Mouse (Mus musculus): ENCODE results near the gene Sipa1l2.
"Not testable (repeated sequence)": the region's sequence is repeated elsewhere in the genome, so short reads cannot be mapped to it uniquely, and the experiment has no call there.

Gene Sipa1l2

GRCm38 (mm10) chr8:125395682-125396081, 173.9 kb downstream of the Sipa1l2 start:
- DNase-seq (ENCODE audit: low read depth) = not testable (repeated sequence)

- no peak for DNase-seq (ENCODE audit: low read depth)
These were observed 174.6 kb downstream of the Sipa1l2 start for GRCm38 (mm10) chr8:125395032-125395431.

GRCm38 (mm10) chr8:125391685-125392084, 177.9 kb downstream of the Sipa1l2 start:
- no peak for DNase-seq (ENCODE audit: low read depth)

DNA sequence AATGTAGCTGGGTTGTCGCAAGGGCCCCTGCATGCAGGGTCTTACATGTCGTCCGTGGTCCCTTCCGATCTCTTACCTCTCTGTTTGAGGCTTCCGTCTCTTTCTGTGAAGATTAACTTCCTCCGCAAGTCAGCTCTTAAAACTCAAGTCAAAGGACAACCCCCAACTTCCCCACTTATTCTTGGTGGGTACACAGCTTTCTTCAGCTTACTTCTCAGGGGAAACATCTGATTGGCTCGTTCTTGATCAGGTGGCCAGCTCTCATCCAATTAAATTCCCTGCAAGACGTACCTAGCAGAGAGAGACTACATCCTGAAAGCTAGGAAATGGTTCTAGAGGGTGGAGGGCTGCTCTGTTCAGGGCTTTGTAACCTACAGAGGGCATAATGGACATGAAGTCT, 178.3 kb downstream of the Sipa1l2 start:
- peak; percentile 89 for DNase-seq (ENCODE audit: low read depth)

- DNase-seq (ENCODE audit: low read depth) = no peak
These were observed 179.1 kb downstream of the Sipa1l2 start for GRCm38 (mm10) chr8:125390506-125390895.

GRCm38 (mm10) chr8:125389756-125390505, 179.7 kb downstream of the Sipa1l2 start:
- DNase-seq (ENCODE audit: low read depth) = no peak

DNA sequence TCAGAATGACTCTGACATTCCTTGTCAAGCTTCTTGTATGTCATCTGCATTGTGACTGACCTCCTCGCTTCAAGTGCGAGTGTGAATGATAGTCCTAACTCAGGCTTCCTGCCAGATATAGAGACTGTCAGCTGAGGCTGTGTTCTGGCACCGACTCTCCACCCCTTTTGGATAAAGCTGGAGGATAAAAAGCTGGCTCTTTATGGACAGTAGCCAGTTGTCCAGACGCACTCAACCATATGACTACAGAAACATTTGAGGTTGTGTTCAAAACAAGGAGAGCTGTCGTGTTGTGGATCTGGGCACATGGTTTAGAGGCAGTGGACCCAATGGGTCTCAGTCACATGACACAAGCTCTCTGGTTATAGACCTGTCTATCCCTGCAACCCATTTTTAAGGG, 180.3 kb downstream of the Sipa1l2 start:
- no peak for DNase-seq (ENCODE audit: low read depth)

- no peak for DNase-seq (ENCODE audit: low read depth)
These were observed 181.0 kb downstream of the Sipa1l2 start for GRCm38 (mm10) chr8:125388404-125389180.

- no peak for DNase-seq (ENCODE audit: low read depth)
These were observed 184.0 kb downstream of the Sipa1l2 start for GRCm38 (mm10) chr8:125385519-125386150.

GRCm38 (mm10) chr8:125384551-125385183, 184.9 kb downstream of the Sipa1l2 start:
- no peak for DNase-seq (ENCODE audit: low read depth)

- DNase-seq (ENCODE audit: low read depth) = no peak
These were observed 187.9 kb downstream of the Sipa1l2 start for GRCm38 (mm10) chr8:125381674-125382073.

GRCm38 (mm10) chr8:125379939-125380338, 189.7 kb downstream of the Sipa1l2 start:
- no peak for DNase-seq (ENCODE audit: low read depth)

GRCm38 (mm10) chr8:125379156-125379555, 190.5 kb downstream of the Sipa1l2 start:
- DNase-seq (ENCODE audit: low read depth) = no peak

GRCm38 (mm10) chr8:125377704-125378103, 191.9 kb downstream of the Sipa1l2 start:
- DNase-seq (ENCODE audit: low read depth) = peak; percentile 22

DNA sequence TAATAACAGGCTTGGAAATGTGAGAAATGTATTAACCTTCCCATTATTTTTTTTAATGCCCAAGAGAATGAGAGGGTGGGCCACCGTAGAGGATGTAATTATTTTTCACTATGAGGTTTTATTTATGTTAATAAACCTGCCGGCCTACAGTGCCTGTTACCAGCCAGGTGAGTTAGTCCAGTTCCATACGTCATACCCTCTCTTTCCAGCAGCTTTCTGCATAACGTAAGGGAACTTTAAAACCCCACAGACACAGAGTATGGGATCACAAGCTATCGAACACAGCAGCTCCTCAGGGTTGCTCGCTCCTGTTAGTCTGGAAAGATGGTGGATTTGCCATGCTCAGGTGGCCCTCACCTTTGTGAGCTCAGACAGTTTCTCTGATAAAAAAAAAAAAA, 193.2 kb downstream of the Sipa1l2 start:
- no peak for DNase-seq (ENCODE audit: low read depth)

- DNase-seq (ENCODE audit: low read depth) = no peak
These were observed 193.8 kb downstream of the Sipa1l2 start for GRCm38 (mm10) chr8:125375659-125376447.

DNA sequence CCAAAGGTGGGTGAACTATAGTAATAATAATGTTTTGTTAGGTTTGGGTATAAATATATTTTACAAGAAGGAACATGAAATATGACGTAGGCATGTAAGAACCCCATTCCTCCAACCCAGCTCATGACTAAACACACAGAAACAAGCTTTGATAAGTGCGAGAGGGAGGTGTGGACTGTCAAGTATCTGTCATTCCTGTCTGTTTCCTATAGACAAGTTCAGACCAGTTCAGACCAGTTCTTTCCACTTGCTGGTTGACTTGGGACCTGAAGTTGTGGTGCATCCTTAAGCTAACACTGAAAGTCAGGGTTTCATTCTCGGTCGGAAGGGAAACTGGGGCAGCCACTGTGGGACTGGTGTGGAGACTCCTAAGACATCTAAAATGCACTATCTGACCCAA, 197.0 kb downstream of the Sipa1l2 start:
- no peak for DNase-seq (ENCODE audit: low read depth)

DNA sequence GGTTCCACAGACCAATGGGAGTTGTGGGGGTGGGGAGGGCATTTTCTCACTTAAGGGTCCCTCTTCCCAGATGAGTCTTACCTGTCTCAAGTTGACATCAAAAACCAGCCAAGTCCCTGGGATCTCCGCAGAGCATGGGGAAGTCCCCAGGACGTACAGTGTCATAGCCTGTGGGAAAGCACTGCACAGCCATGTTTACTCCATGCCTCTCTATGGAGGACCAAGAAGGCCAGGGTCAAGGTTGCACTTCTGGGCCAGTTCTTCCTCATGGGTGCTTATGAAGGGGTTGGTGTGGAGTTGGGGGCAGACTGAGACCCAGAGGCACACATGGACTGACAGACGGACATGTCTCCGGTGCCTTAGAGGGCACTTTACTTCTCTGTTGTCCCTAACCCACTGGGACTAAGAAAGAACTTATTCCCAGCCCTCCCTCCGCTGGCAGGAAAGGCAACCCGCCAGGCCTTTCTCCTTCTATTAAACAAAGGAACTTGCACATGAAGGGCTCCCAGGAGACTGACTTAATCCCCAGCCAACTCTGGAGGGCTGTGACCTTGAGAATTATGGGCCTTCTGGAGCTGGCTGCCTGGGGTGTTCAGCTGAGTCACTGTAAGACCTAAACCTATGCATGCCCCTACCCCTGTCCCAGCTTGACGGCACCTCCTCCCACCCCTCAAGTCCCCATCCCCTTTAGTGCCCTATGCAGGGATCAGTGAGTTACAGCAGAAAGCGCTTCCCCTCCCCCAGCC, 199.9 kb downstream of the Sipa1l2 start:
- DNase-seq (ENCODE audit: low read depth) = no peak

GRCm38 (mm10) chr8:125368341-125369035, 201.1 kb downstream of the Sipa1l2 start:
- no peak for DNase-seq (ENCODE audit: low read depth)
